Mouse (Mus musculus) myocyte (in vitro differentiated cells): Measurements from ENCODE around the gene Farp1. TPM values are rescaled to one million over a fixed set of nuclear protein-coding genes. Genes with fewer than 3 reads are reported as not detected.

ENCODE experiments used
- H3K27me3 ChIP-seq: one replicate; pipeline ENCODE4 v1.6.1; 2011; ENCODE audit not compliant: control insufficient read depth, insufficient read depth, insufficient read length
- H3K36me3 ChIP-seq: one replicate; pipeline ENCODE4 v1.6.1; 2011; ENCODE audit not compliant: control insufficient read depth, insufficient read depth
- H3K4me2 ChIP-seq: one replicate; pipeline ENCODE4 v1.6.1; 2011; ENCODE audit warnings: low read depth, control low read depth
- H3K4me3 ChIP-seq: one replicate; pipeline ENCODE4 v1.5.1; 2011; ENCODE audit warnings: mild to moderate bottlenecking, control low read depth, moderate library complexity
- H3K79me2 ChIP-seq: one replicate; pipeline ENCODE4 v1.6.1; 2011; ENCODE audit not compliant: control insufficient read depth, insufficient read depth
- H3ac ChIP-seq: one replicate; pipeline ENCODE4 v1.6.1; 2011; ENCODE audit not compliant: control insufficient read depth, insufficient read length
- CEBPB ChIP-seq: IDR thresholded peaks from 2 replicates; pipeline ENCODE4 v1.6.1; 2011; ENCODE audit warnings: mild to moderate bottlenecking, moderate library complexity; ENCODE audit not compliant: poor library complexity, insufficient read depth, severe bottlenecking
- E2F4 ChIP-seq: IDR thresholded peaks from one replicate; pipeline ENCODE4 v1.6.1; 2011; ENCODE audit warnings: mild to moderate bottlenecking, control low read depth, moderate library complexity; ENCODE audit not compliant: insufficient read depth
- MAX ChIP-seq: IDR thresholded peaks from one replicate; pipeline ENCODE4 v1.6.1; 2011; ENCODE audit warnings: low read depth, mild to moderate bottlenecking, control low read depth
- MYOD1 ChIP-seq, 3 experiments: IDR thresholded peaks; one replicate each; pipeline ENCODE4 v1.6.1; 2011; ENCODE audit warnings: control low read depth in 2 of 3, low read depth in 2 of 3, mild to moderate bottlenecking in 2 of 3, moderate library complexity in 1 of 3; ENCODE audit not compliant: insufficient read length in 2 of 3, control insufficient read depth in 1 of 3
- MYOG ChIP-seq, 3 experiments: IDR thresholded peaks; one replicate each; pipeline ENCODE4 v1.6.1; 2011; ENCODE audit warnings: control low read depth in 2 of 3, low read depth in 2 of 3, mild to moderate bottlenecking in 2 of 3; ENCODE audit not compliant: insufficient read length in 2 of 3, control insufficient read depth in 1 of 3, insufficient read depth in 1 of 3
- POLR2A ChIP-seq: IDR thresholded peaks from one replicate; pipeline ENCODE4 v1.6.1; 2011; ENCODE audit warnings: low read depth, mild to moderate bottlenecking, control low read depth, moderate library complexity; ENCODE audit not compliant: insufficient read length
- POLR2AphosphoS2 ChIP-seq: IDR thresholded peaks from one replicate; pipeline ENCODE4 v1.6.1; 2011; ENCODE audit warnings: low read depth, control low read depth; ENCODE audit not compliant: insufficient read length
- REST ChIP-seq: IDR thresholded peaks from one replicate; pipeline ENCODE4 v1.6.1; 2011; ENCODE audit warnings: mild to moderate bottlenecking, control low read depth, moderate library complexity; ENCODE audit not compliant: insufficient read depth, insufficient read length
- SRF ChIP-seq: IDR thresholded peaks from one replicate; pipeline ENCODE4 v1.6.1; 2011; ENCODE audit warnings: low read depth; ENCODE audit not compliant: control insufficient read depth, insufficient read length
- TCF12 ChIP-seq: IDR thresholded peaks from one replicate; pipeline ENCODE4 v1.6.1; 2011; ENCODE audit warnings: mild to moderate bottlenecking, control low read depth; ENCODE audit not compliant: poor library complexity, insufficient read depth, severe bottlenecking
- TCF3 ChIP-seq: IDR thresholded peaks from one replicate; pipeline ENCODE4 v1.6.1; 2011; ENCODE audit warnings: low read depth, control low read depth; ENCODE audit not compliant: insufficient read length
- USF1 ChIP-seq: IDR thresholded peaks from one replicate; pipeline ENCODE4 v1.6.1; 2011; ENCODE audit warnings: low read depth, mild to moderate bottlenecking, control low read depth, moderate library complexity
- polyA plus RNA-seq: library from polyadenylated mRNA; unstranded; fragments of >200 nt; fragmentation: generic; extraction: Trizol; gene quantifications from one replicate; pipeline ENCODE4 v1.2.1, GENCODE M21; 2012; ENCODE audit warnings: missing spikeins

Gene Farp1
- polyA plus RNA-seq, 1 experiment: 29.7 TPM

DNA sequence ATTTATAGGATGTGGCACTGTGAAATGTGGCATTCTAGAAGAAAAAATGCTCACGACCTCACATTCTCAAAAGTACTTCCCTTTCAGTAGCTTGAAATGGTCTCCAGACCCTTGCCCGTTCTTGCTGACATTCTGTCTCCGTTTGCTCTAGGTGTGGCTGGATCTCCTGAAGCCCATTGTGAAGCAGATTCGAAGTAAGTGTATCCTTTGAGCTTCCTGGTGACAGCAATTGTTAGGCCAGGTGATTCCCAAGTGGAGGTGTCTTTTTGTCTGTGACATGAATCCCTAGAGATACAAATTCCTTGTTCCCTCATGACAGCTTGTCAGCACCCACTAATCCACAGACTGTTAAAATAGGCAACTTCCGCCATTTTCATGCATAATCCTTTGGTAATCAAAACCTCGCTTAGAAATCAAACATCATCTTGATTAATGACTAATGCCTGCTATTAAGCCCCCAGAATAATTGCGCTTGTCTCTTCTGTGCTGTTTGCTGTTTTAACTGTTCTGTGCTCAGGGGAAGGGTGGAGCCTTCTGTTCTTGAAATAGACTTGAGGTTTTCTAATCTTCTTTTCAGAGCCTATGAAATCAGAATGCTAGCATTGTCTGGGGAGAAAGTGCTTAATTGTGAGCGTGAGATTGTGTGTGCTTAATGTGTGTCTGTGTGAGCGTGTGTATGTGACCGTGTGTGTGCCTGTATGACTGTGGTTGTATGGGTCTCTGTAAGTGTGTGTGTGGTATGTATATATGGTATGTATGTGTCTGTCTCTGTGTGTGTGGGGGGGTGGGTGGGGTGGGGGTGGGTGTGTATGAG is 184.4 kb downstream of the Farp1 start:
- no peak overlapping the region for H3ac ChIP-seq
- no peak overlapping the region for H3K4me2 ChIP-seq
- TF ChIP-seq REST: no peak
- no peak for TF ChIP-seq MYOD1 (IDR thresholded peaks at IDR 0.05; ENCODE audit: control insufficient read depth in 1 of 3, insufficient read length in 2 of 3, low read depth in 2 of 3)
- TF ChIP-seq MYOG (IDR thresholded peaks at IDR 0.05; ENCODE audit: control insufficient read depth in 1 of 3, insufficient read depth in 1 of 3, insufficient read length in 2 of 3, low read depth in 2 of 3): no peak
- H3K79me2 ChIP-seq: peaks cover 3% of the 10 kb centered on the region
- H3K4me3 ChIP-seq: no peak overlapping the region
- H3K36me3 ChIP-seq: peaks cover 16% of the 10 kb centered on the region
- no peaks in the 10 kb centered on the region for H3K27me3 ChIP-seq

DNA sequence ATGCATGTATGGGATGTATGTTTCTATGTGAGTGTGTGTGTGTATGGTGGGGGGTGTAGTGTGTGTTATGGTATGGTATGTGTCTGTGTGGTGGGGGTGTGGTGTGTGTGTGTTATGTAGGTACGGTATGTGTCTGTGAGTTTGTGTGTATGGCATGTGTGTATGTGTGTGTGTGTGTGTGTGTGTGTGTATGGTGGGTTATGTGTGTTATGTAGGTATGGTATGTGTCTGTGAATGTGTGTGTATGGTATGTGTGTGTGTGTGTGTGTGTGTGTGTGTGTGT is 185.0 kb downstream of the Farp1 start:
- Histone ChIP-seq H3K79me2 (peaks cover 3% of the 10 kb centered on the region), H3K36me3 (peaks cover 16% of the 10 kb centered on the region), H3K4me3 (no peak overlapping the region), H3K27me3 (no peaks in the 10 kb centered on the region), H3ac (no peak overlapping the region), H3K4me2 (no peak overlapping the region)
- TF ChIP-seq POLR2AphosphoS2: no peak
- TF ChIP-seq POLR2A: no peak
- TF ChIP-seq TCF12: no peak
- no peak for TF ChIP-seq REST
- TF ChIP-seq TCF3: no peak
- TF ChIP-seq USF1: no peak
- TF ChIP-seq MYOD1 (IDR thresholded peaks at IDR 0.05; ENCODE audit: control insufficient read depth in 1 of 3, insufficient read length in 2 of 3, low read depth in 2 of 3): no peak
- TF ChIP-seq SRF: no peak
- TF ChIP-seq CEBPB: no peak
- TF ChIP-seq MAX: no peak
- TF ChIP-seq E2F4: no peak
- TF ChIP-seq MYOG (IDR thresholded peaks at IDR 0.05; ENCODE audit: control insufficient read depth in 1 of 3, insufficient read depth in 1 of 3, insufficient read length in 2 of 3, low read depth in 2 of 3): no peak

DNA sequence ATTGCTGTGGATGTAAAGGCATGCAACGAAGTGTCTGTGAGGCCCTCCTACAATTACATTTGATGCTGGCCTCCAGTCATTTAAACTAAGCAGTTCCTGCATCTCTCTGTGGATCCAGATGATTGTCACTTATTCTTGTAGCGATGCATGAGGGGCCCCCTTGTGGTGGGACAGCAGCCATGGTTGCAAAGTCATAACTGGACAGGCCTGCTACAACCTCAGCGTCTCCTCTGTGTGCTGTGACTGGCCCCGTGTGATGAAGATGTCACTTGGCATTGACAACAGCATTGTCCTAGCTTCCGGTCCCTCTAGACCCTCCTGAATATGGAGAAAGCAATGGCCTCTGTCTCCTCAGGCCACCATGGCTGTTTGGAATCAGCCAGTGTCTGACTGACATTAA is 185.7 kb downstream of the Farp1 start:
- Histone ChIP-seq H3K4me2 (no peak overlapping the region), H3K4me3 (no peak overlapping the region), H3K27me3 (no peaks in the 10 kb centered on the region), H3K36me3 (peaks cover 16% of the 10 kb centered on the region), H3ac (no peak overlapping the region), H3K79me2 (peaks cover 3% of the 10 kb centered on the region)
- TF ChIP-seq E2F4: no peak
- TF ChIP-seq MAX: no peak
- TF ChIP-seq SRF: no peak
- TF ChIP-seq POLR2AphosphoS2: no peak
- no peak for TF ChIP-seq REST
- no peak for TF ChIP-seq MYOG (IDR thresholded peaks at IDR 0.05; ENCODE audit: control insufficient read depth in 1 of 3, insufficient read depth in 1 of 3, insufficient read length in 2 of 3, low read depth in 2 of 3)
- TF ChIP-seq POLR2A: no peak
- no peak for TF ChIP-seq CEBPB

DNA sequence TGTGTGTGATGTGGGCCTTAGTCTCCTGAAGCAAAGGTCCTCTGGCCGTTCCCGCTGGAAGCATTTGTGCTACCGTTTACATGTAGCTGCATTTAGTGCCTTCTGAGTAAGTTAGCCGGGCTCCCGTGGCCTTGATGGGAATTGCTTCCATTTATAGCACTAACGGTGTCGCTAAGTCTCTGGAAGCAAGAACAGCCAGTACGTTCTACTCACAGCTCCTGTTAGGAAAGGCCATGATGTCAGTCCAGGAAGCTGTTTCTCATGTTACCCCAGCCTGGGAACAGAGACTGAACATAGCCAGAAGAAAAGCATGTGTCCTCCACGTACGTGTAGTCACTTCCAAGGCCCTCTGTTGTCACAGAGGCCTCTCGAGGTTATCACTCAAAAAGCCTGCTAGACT is 190.8 kb downstream of the Farp1 start:
- Histone ChIP-seq H3K79me2 (no peaks in the 10 kb centered on the region), H3K4me2 (no peak overlapping the region), H3K4me3 (no peak overlapping the region), H3ac (no peak overlapping the region), H3K27me3 (no peaks in the 10 kb centered on the region), H3K36me3 (peaks cover 14% of the 10 kb centered on the region)
- TF ChIP-seq TCF12: no peak
- TF ChIP-seq REST: no peak
- TF ChIP-seq POLR2AphosphoS2: no peak
- TF ChIP-seq USF1: no peak
- TF ChIP-seq TCF3: no peak
- no peak for TF ChIP-seq CEBPB
- TF ChIP-seq POLR2A: no peak
- no peak for TF ChIP-seq MAX
- no peak for TF ChIP-seq SRF
- TF ChIP-seq MYOD1 (IDR thresholded peaks at IDR 0.05; ENCODE audit: control insufficient read depth in 1 of 3, insufficient read length in 2 of 3, low read depth in 2 of 3): no peak
- TF ChIP-seq E2F4: no peak
- TF ChIP-seq MYOG (IDR thresholded peaks at IDR 0.05; ENCODE audit: control insufficient read depth in 1 of 3, insufficient read depth in 1 of 3, insufficient read length in 2 of 3, low read depth in 2 of 3): no peak
